Mouse (Mus musculus) liver, embryonic 11.5 days (tissue): Measurements from ENCODE around the gene Stxbp4. TPM values are rescaled to one million over a fixed set of nuclear protein-coding genes. Genes with fewer than 3 reads are reported as not detected.

ENCODE experiments used
- ATAC-seq: fragments of 200-750 bp; cut with Nextera tagmentation; replicated peaks from 2 replicates; pipeline ENCODE4 v1.8.0; 2017; ENCODE audit warnings: moderate number of reproducible peaks, mild to moderate bottlenecking, moderate TSS enrichment, moderate library complexity; ENCODE audit not compliant: low FRiP score
- DNase-seq: peaks from one replicate; pipeline ENCODE4 v3.0.0-alpha.2; 2017; ENCODE audit warnings: low spot score
- H3K27ac ChIP-seq: fragments of 300-500 bp; sonication (generic); 2 replicates; pipeline ENCODE4 v1.5.1; 2014; ENCODE audit warnings: mild to moderate bottlenecking, low read depth, low read length, control low read depth
- H3K27me3 ChIP-seq: fragments of 300-500 bp; sonication (generic); replicated peaks from 2 replicates; pipeline ENCODE4 v1.6.1; 2014; ENCODE audit warnings: low read length, mixed read lengths; ENCODE audit not compliant: control insufficient read depth, insufficient read depth
- H3K36me3 ChIP-seq: fragments of 300-500 bp; sonication (generic); 2 replicates; pipeline ENCODE4 v1.6.1; 2014; ENCODE audit warnings: mild to moderate bottlenecking, low read length, moderate library complexity, mixed read lengths; ENCODE audit not compliant: control insufficient read depth, insufficient read depth
- H3K4me1 ChIP-seq: fragments of 300-500 bp; sonication (generic); replicated peaks from 2 replicates; pipeline ENCODE4 v1.6.1; 2014; ENCODE audit warnings: low read length, mixed read lengths; ENCODE audit not compliant: control insufficient read depth, insufficient read depth
- H3K4me2 ChIP-seq: fragments of 300-500 bp; sonication (generic); 2 replicates; pipeline ENCODE4 v1.6.1; 2014; ENCODE audit warnings: mild to moderate bottlenecking, control low read depth, moderate library complexity
- H3K4me3 ChIP-seq: fragments of 300-500 bp; sonication (generic); 2 replicates; pipeline ENCODE4 v1.5.1; 2014; ENCODE audit warnings: low read depth, low read length, control low read depth
- H3K9ac ChIP-seq: fragments of 300-500 bp; sonication (generic); 2 replicates; pipeline ENCODE4 v1.6.1; 2014; ENCODE audit warnings: low read depth, low read length, control low read depth
- H3K9me3 ChIP-seq: fragments of 300-500 bp; sonication (generic); 2 replicates; pipeline ENCODE4 v1.6.1; 2016; ENCODE audit warnings: low read length, inconsistent platforms, mixed read lengths; ENCODE audit not compliant: control insufficient read depth
- WGBS: fragments of 180-500 bp; shearing (Covaris S2); extraction: QIAGEN DNeasy Blood & Tissue Kit; methylation state at CpG from one replicate; pipeline ENCODE4 v1.1.7; 2014; 5-methylcytosine and 5-hydroxymethylcytosine counted together
- polyA plus RNA-seq: library from polyadenylated mRNA; unstranded; fragments of >200 nt; fragmentation: Nextera tagmentation; extraction: Ambion mirVana; gene quantifications from 2 replicates; pipeline ENCODE4 v1.2.1, GENCODE M21; 2014

Gene Stxbp4
- polyA plus RNA-seq: 16.6 and 17.9 TPM in 2 replicates

DNA sequence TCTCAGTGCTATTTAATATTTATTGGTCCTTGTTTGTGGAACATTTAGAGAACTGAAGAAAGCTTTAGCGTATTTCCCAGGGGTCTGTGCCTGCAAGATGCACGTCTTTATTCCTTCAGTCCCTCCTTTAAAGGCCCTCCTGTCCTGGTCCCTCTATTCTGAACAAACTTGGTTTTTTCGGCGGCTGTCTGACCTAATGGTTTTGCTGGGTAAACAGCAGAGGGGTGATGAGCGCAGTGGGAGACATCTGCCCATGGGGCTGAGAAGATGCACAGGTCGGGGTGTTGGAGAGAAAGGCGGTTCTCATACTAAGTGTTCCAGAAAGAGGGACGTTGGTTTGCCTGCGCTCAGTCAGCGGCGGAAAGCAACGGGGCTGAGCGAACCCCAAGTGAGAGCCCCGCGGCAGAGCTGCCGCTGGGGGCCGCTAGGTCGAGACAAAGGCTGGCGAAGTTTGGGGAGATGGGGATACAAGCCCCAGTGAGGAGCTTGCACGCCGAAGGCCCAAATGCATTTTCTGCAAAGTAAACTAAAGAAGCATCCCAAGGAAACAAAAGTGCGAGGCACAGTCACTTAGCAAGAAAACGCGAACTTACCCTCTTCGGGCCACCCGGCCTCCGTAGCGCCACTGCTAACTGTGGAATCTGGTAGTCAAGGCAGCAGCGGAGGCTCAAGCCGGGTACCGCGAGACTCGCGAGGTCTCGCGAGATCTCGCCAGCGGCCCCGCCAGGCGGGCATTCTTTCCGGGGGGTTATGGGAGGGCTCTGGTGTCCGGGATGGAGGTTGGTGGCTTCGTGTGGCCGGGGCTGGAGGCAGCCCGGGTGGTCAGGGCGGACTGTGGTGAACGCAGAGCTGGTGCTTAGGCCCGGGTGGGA is at the start of gene Stxbp4, which contains the start of gene Cox11:
Stxbp4 (minus strand) TSS at position 645 of the 872 bp plus-strand sequence.
Cox11 (plus strand) TSS at position 734 of the 872 bp plus-strand sequence.
- peak within 1 kb of the TSS; percentile 81 for H3K4me2 ChIP-seq
- peak; percentile 92 for ATAC-seq
- under 1% methylated on average over 48 of the region's 48 CpGs for WGBS

GRCm38 (mm10) chr11:90687040-90687439 is 49.2 kb upstream of the Stxbp4 start:
- DNase-seq: peak; percentile 34
- Histone ChIP-seq H3K36me3 (no peaks in the 10 kb centered on the region; the same call in 1 of the 2 replicates), H3K9ac (peak overlapping the region; percentile 76), H3K4me2 (peak overlapping the region; percentile 70), H3K27me3 (no peaks in the 10 kb centered on the region), H3K4me1 (peaks cover 18% of the 10 kb centered on the region), H3K9me3 (no peaks in the 10 kb centered on the region), H3K4me3 (peak overlapping the region; percentile 73), H3K27ac (peak overlapping the region; percentile 35)
- WGBS: 0% methylated on average over 17 of the region's 17 CpGs
- ATAC-seq: peak; percentile 66

More for the DNA sequence above, at the start of gene Stxbp4, which contains the start of gene Cox11:
- H3K4me3 ChIP-seq: peak within 1 kb of the TSS; percentile 98
- peaks cover 7% of the 10 kb centered on the region; the same call in 1 of the 2 replicates for H3K4me1 ChIP-seq
- H3K9me3 ChIP-seq: no peaks in the 10 kb centered on the region
- DNase-seq: peak; percentile 94
- peak within 1 kb of the TSS; percentile 79 for H3K27ac ChIP-seq
- H3K27me3 ChIP-seq: no peaks in the 10 kb centered on the region
- H3K9ac ChIP-seq: peak within 1 kb of the TSS; percentile 97
- peaks cover 3% of the 10 kb centered on the region; the same call in 1 of the 2 replicates for H3K36me3 ChIP-seq

DNA sequence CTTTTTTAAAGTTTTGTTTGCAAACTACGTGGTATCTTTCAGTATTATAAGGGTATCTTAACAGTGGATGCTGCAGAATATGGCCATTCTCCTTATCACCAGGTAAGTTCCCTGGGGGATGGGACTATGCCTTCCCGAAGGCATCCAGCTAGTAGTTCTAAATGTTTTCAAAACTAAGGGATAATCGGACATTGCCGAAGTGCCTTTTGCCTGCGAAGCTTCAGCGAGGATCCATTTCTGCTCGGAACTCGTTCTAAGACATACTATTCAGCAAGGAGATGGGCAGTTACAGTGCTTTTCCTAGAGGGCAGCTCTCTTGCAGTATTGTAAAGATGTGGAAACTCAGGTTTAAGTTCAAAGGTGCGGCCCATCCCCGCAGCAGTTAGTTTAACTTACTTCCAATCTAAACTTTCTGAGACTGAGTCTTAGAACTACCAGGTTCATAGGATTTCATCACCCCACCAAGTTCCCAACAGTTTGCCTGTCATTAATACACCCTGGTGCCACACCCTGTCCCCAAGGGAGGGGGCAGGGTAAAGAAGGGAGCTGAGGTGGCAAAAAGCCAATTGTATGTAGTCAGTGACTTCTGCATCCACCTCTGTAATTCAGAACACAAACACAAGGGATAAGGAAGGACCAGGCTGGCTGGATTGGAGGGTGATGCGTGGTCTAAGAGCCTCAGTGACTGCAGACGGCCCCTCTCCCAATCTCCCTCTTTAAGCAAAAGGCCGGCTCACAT is 48.6 kb upstream of the Stxbp4 start:
- H3K4me2 ChIP-seq: peak overlapping the region; percentile 70
- H3K27me3 ChIP-seq: no peaks in the 10 kb centered on the region
- no peaks in the 10 kb centered on the region; the same call in 1 of the 2 replicates for H3K36me3 ChIP-seq
- 69% methylated on average over 13 of the region's 13 CpGs for WGBS
- ATAC-seq: peak; percentile 62
- peak overlapping the region; percentile 35 for H3K27ac ChIP-seq
- DNase-seq: no peak
- peaks cover 18% of the 10 kb centered on the region for H3K4me1 ChIP-seq
- H3K9me3 ChIP-seq: no peaks in the 10 kb centered on the region
- peak overlapping the region; percentile 73 for H3K4me3 ChIP-seq
- H3K9ac ChIP-seq: peak overlapping the region; percentile 76

DNA sequence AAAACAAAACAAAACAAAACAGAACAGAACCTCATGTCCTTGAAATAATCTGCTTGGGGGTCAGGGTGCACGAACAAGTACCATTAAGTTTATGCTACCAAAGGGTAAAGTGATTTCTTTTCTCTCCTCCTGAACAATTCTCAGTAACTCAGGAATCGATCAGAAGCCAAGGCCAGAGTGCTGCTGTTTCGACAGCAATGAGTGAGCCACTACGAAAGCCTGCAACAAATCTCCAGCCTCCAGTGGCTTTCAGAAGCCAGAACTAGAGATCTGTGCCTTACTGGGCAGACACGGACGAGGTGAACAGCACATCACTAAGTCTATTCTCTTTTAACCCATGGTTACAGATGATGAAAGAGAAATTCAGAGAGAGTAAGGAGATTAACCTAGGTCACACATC is 47.3 kb upstream of the Stxbp4 start:
- Histone ChIP-seq H3K27ac (no peak overlapping the region), H3K9ac (no peak overlapping the region), H3K36me3 (peaks cover 3% of the 10 kb centered on the region; the same call in 1 of the 2 replicates), H3K9me3 (no peaks in the 10 kb centered on the region), H3K4me1 (peaks cover 13% of the 10 kb centered on the region), H3K4me3 (no peak overlapping the region), H3K4me2 (peak overlapping the region; percentile 25), H3K27me3 (no peaks in the 10 kb centered on the region)
- no peak for ATAC-seq
- WGBS: 76% methylated on average over 6 of the region's 6 CpGs
- DNase-seq: no peak

- ATAC-seq: no peak
- no peaks in the 10 kb centered on the region for H3K9me3 ChIP-seq
- H3K27ac ChIP-seq: no peak overlapping the region
- H3K36me3 ChIP-seq: peaks cover 4% of the 10 kb centered on the region; the same call in 1 of the 2 replicates
- H3K4me1 ChIP-seq: peaks cover 13% of the 10 kb centered on the region
- no peak overlapping the region for H3K4me3 ChIP-seq
- H3K9ac ChIP-seq: no peak overlapping the region
- no peak for DNase-seq
- WGBS: 56% methylated on average over 6 of the region's 6 CpGs
- H3K27me3 ChIP-seq: no peaks in the 10 kb centered on the region
- peak overlapping the region; percentile 25 for H3K4me2 ChIP-seq
Observed at GRCm38 (mm10) chr11:90684765-90685164, 46.9 kb upstream of the Stxbp4 start.

GRCm38 (mm10) chr11:90681171-90681570 is 43.3 kb upstream of the Stxbp4 start:
- Histone ChIP-seq H3K27me3 (no peaks in the 10 kb centered on the region), H3K9me3 (no peaks in the 10 kb centered on the region), H3K36me3 (peaks cover 6% of the 10 kb centered on the region; the same call in 1 of the 2 replicates), H3K4me2 (no peak overlapping the region), H3K9ac (no peak overlapping the region), H3K4me3 (no peak overlapping the region), H3K27ac (no peak overlapping the region), H3K4me1 (peaks cover 7% of the 10 kb centered on the region)
- DNase-seq: no peak
- ATAC-seq: no peak

GRCm38 (mm10) chr11:90678582-90678981 is 40.7 kb upstream of the Stxbp4 start:
- DNase-seq (no peak), ATAC-seq (no peak)
- Histone ChIP-seq H3K27me3 (no peaks in the 10 kb centered on the region), H3K9ac (no peak overlapping the region), H3K4me2 (no peak overlapping the region), H3K36me3 (peaks cover 6% of the 10 kb centered on the region; the same call in 1 of the 2 replicates), H3K27ac (no peak overlapping the region), H3K4me1 (peaks cover 5% of the 10 kb centered on the region), H3K4me3 (no peak overlapping the region), H3K9me3 (no peaks in the 10 kb centered on the region)
- 92% methylated on average over 5 of the region's 5 CpGs for WGBS

DNA sequence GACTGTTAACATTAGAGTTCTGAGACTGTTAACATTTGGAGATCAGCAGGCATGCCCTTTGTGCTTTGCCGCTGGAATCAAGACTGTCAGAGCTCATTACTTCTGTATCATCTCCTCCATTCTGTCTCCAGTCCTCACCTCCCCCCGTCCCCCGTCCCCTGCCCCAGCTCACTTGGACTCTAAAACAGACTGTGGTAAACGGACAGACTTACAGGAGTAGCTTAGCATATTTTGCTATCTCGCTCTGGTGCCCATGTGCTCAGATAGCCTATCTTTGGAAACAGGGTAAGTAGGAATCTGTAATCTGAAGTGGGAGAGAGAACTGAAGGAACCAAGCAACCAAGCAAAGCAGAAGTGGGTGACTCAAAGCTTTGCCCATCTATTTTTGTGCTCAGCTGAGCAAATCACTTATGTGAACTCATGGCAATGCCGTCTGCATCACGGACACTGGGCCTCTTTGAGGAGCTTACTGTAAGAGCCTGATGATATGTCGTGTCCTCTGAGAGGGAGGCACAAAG is 39.9 kb upstream of the Stxbp4 start:
- Histone ChIP-seq H3K9me3 (no peaks in the 10 kb centered on the region), H3K27ac (no peak overlapping the region), H3K4me3 (no peak overlapping the region), H3K27me3 (no peaks in the 10 kb centered on the region), H3K36me3 (peaks cover 10% of the 10 kb centered on the region; the same call in 1 of the 2 replicates), H3K4me1 (peaks cover 5% of the 10 kb centered on the region), H3K4me2 (no peak overlapping the region), H3K9ac (no peak overlapping the region)
- no peak for DNase-seq
- 72% methylated on average over 8 of the region's 8 CpGs for WGBS
- ATAC-seq: no peak
